Mouse (Mus musculus): ENCODE data around the gene Tgfa.

DNA sequence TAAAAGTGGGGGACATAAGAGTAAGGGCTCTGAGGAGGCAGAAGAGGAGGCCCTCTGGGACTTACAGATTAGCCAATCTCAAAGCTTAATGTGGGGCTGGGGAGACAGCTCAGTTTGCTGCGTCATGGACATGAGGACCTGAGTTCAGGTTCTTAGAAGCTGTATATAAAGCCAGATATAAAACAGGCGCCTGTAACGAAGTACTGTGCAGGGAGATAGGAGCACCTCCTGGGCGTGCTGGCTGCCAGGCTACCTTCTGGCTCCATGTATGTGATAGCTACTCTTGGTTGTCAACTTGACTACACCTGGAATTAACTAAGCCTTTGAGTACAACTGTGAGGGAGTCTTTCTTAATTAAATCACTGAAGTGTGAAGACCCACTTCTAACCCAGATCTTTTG, 110.7 kb downstream of the Tgfa start:
- TF ChIP-seq CTCF (conservative IDR thresholded peaks at IDR 0.05; ENCODE audit: low read length) (no peak), NANOG (IDR thresholded peaks at IDR 0.05; ENCODE audit: borderline replicate concordance, low read length) (no peak)

All from E14TG2a.4 (cell line).